Mouse (Mus musculus) ES-Bruce4 (cell line): ENCODE data around the gene Akr7a5.

Source experiments
- CTCF ChIP-seq: IDR thresholded peaks from one replicate; pipeline ENCODE4 v1.8.1; 2011; ENCODE audit warnings: low read depth, low read length
- EP300 ChIP-seq: IDR thresholded peaks from 2 replicates; pipeline ENCODE4 v1.6.1; 2011; ENCODE audit warnings: low read depth, low read length; ENCODE audit not compliant: insufficient read depth

GRCm38 (mm10) chr4:139307916-139308315 is 2.6 kb upstream of the Akr7a5 start:
- TF ChIP-seq CTCF (no peak), EP300 (no peak)
